Mouse (Mus musculus) left cerebral cortex, adult 9 months (tissue): Measurements from ENCODE around the gene Tmem131l.

Source experiments
- DNase-seq, 2 experiments: peaks; one replicate each; pipeline ENCODE4 v3.0.0; 2022; ENCODE audit warnings: low spot score in 2 of 2

Gene Tmem131l

GRCm38 (mm10) chr3:84039646-84040475, at the start of gene Tmem131l:
TSS of gene Tmem131l (minus strand) at chr3:84040175.
- peak; percentile 14 to 57 for DNase-seq

- no peak for DNase-seq
These were observed 46.9 kb upstream of the Tmem131l start for GRCm38 (mm10) chr3:84086921-84087320.

- DNase-seq, result no peak
These were observed 46.4 kb upstream of the Tmem131l start for GRCm38 (mm10) chr3:84086337-84086736.

- DNase-seq, result no peak
These were observed 45.5 kb upstream of the Tmem131l start for GRCm38 (mm10) chr3:84085429-84085828.

GRCm38 (mm10) chr3:84081208-84081722, 41.3 kb upstream of the Tmem131l start:
- no peak for DNase-seq

- DNase-seq, result no peak
These were observed 40.1 kb upstream of the Tmem131l start for GRCm38 (mm10) chr3:84080074-84080473.

GRCm38 (mm10) chr3:84077505-84077904, 37.5 kb upstream of the Tmem131l start:
- DNase-seq, result no peak

- DNase-seq, result no peak
These were observed 36.8 kb upstream of the Tmem131l start for GRCm38 (mm10) chr3:84076543-84077332.

- DNase-seq, result peak in 1 of 2 experiments; percentile 5
These were observed 35.5 kb upstream of the Tmem131l start for GRCm38 (mm10) chr3:84075516-84075915.

GRCm38 (mm10) chr3:84074777-84075176, 34.8 kb upstream of the Tmem131l start:
- no peak for DNase-seq

- no peak for DNase-seq
These were observed 31.7 kb upstream of the Tmem131l start for GRCm38 (mm10) chr3:84071641-84072040.

- no peak for DNase-seq
These were observed 30.8 kb upstream of the Tmem131l start for GRCm38 (mm10) chr3:84070811-84071210.

- DNase-seq, result no peak
These were observed 29.1 kb upstream of the Tmem131l start for GRCm38 (mm10) chr3:84068831-84069709.

- DNase-seq, result no peak
These were observed 25.9 kb upstream of the Tmem131l start for GRCm38 (mm10) chr3:84065825-84066224.

GRCm38 (mm10) chr3:84063369-84063914, 23.5 kb upstream of the Tmem131l start:
- no peak for DNase-seq

GRCm38 (mm10) chr3:84061523-84062453, 21.8 kb upstream of the Tmem131l start:
- DNase-seq, result no peak

- no peak for DNase-seq
These were observed 21.0 kb upstream of the Tmem131l start for GRCm38 (mm10) chr3:84060946-84061345.

GRCm38 (mm10) chr3:84060128-84060527, 20.2 kb upstream of the Tmem131l start:
- no peak for DNase-seq

GRCm38 (mm10) chr3:84059676-84060075, 19.7 kb upstream of the Tmem131l start:
- DNase-seq, result no peak

- no peak for DNase-seq
These were observed 19.3 kb upstream of the Tmem131l start for GRCm38 (mm10) chr3:84059261-84059660.
